13 mouse cellular contexts compared by ENCODE assay signal in genomic region chr10:19956745-19957144, GRCm38 (mm10). TPM values are rescaled to one million over a fixed set of nuclear protein-coding genes. Genes with fewer than 3 reads are reported as not detected.
A peak's percentile ranks its signal among the peaks of the same experiment; 100 is the strongest.
DNase-seq lines count a peak whose midpoint lies in the region; ATAC-seq and TF ChIP-seq lines count a peak whose summit lies in the region.
"Had no signal": no experiment of that assay in that cellular context is flagged by ENCODE, and none has a peak within 500 bp of the region (broad histone marks: within the 10 kb centered on the region; RNA-seq: fewer than 3 reads in every experiment).

No protein-coding gene starts in this region.

- no peak overlapping the region for H3K4me3 ChIP-seq in embryonic facial prominence, embryonic 15.5 days (replicated peaks)
- H3K4me3 ChIP-seq in midbrain, postnatal 0 days (ENCODE audit: low read depth, low read length): no peak overlapping the region
- H3K4me3 ChIP-seq: midbrain, embryonic 10.5 days had no signal

- no peaks in the 10 kb centered on the region for H3K27me3 ChIP-seq in embryonic facial prominence, embryonic 15.5 days
- no peaks in the 10 kb centered on the region for H3K27me3 ChIP-seq in midbrain, postnatal 0 days (ENCODE audit: insufficient read depth, low read length)

- DNase-seq in heart, adult 18-20 months: peak; percentile 65 to 75
- no peak for DNase-seq in heart, postnatal 25 days (ENCODE audit: low spot score)
- peak; percentile 14 for DNase-seq in induced T-regulatory cell, adult 2 months (ENCODE audit: low read depth)
- peak; percentile 87 for DNase-seq in lung, postnatal 25 days (ENCODE audit: low spot score)
- no peak for DNase-seq in frontal cortex, postnatal 14 days (ENCODE audit: low spot score in 2 of 2)
- no peak for DNase-seq in embryo, embryonic 10 days (ENCODE audit: low spot score)
- DNase-seq in midbrain, postnatal 0 days (ENCODE audit: low spot score): no peak
- DNase-seq: adrenal gland, adult 8-10 months; B cell, adult 2 months; gastrocnemius, postnatal 14 days; layer of hippocampus, adult 9-11 months had no signal

- H3K27ac ChIP-seq in embryonic facial prominence, embryonic 15.5 days (replicated peaks): no peak overlapping the region
- no peak overlapping the region for H3K27ac ChIP-seq in midbrain, postnatal 0 days (ENCODE audit: low read depth, low read length)
- H3K27ac ChIP-seq: midbrain, embryonic 10.5 days had no signal

- H3K9ac ChIP-seq in embryonic facial prominence, embryonic 15.5 days: no peak overlapping the region
- no peak overlapping the region for H3K9ac ChIP-seq in midbrain, postnatal 0 days (replicated peaks; ENCODE audit: low read length, poor library complexity, severe bottlenecking)

- H3K9me3 ChIP-seq in embryonic facial prominence, embryonic 15.5 days (replicated peaks): no peaks in the 10 kb centered on the region
- no peaks in the 10 kb centered on the region for H3K9me3 ChIP-seq in midbrain, postnatal 0 days (ENCODE audit: low read length)
- H3K9me3 ChIP-seq: midbrain, embryonic 10.5 days had no signal

- WGBS in embryonic facial prominence, embryonic 15.5 days: 39% methylated on average over 6 of the region's 6 CpGs
- 74% methylated on average over 6 of the region's 6 CpGs for WGBS in midbrain, postnatal 0 days

- ATAC-seq in embryonic facial prominence, embryonic 15.5 days (ENCODE audit: insufficient number of reproducible peaks, low FRiP score, low TSS enrichment, low read depth): peak; percentile 45; the same call in 1 of the 2 replicates
- no peak for ATAC-seq in midbrain, postnatal 0 days (ENCODE audit: low FRiP score)

- no peaks in the 10 kb centered on the region for H3K4me1 ChIP-seq in embryonic facial prominence, embryonic 15.5 days
- H3K4me1 ChIP-seq in midbrain, postnatal 0 days (ENCODE audit: insufficient read depth, low read length): no peaks in the 10 kb centered on the region
- H3K4me1 ChIP-seq: midbrain, embryonic 10.5 days had no signal

- H3K36me3 ChIP-seq in embryonic facial prominence, embryonic 15.5 days: no peaks in the 10 kb centered on the region
- H3K36me3 ChIP-seq in midbrain, postnatal 0 days (ENCODE audit: insufficient read depth, low read length): no peaks in the 10 kb centered on the region
- H3K36me3 ChIP-seq: midbrain, embryonic 10.5 days had no signal

- no peak for TF ChIP-seq CTCF in midbrain, postnatal 0 days (IDR thresholded peaks at IDR 0.05)

- intact Hi-C loops in heart, postnatal 25 days (cut with DNase I): no loop called here

- no peak overlapping the region for H3K4me2 ChIP-seq in embryonic facial prominence, embryonic 15.5 days (replicated peaks)
- H3K4me2 ChIP-seq in midbrain, postnatal 0 days (ENCODE audit: low read depth, low read length, poor library complexity, severe bottlenecking): no peak overlapping the region

RNA-seq across cellular contexts. Expression of gene Map3k5, which starts 22.5 kb away (rescaled TPM):
- total RNA-seq in heart, adult 18-20 months (2021): 10 to 100 TPM; 34.1 to 40.7 TPM
- 10 to 100 TPM; 37.0 to 37.7 TPM for total RNA-seq in heart, postnatal 25 days (2021)
- 1.8 and 2.1 TPM in 2 replicates for polyA plus RNA-seq in embryonic facial prominence, embryonic 15.5 days (2015; fragmentation: Nextera tagmentation; extraction: Ambion mirVana)
- 5.3 and 7.1 TPM in 2 replicates for total RNA-seq in midbrain, postnatal 0 days (2014; rRNA removed)
- polyA plus RNA-seq in midbrain, postnatal 0 days (2015; fragmentation: Nextera tagmentation; extraction: Ambion mirVana): 1.3 and 1.5 TPM in 2 replicates

RNA-seq across cellular contexts. Expression of gene Pex7, which starts 49.3 kb away (rescaled TPM):
- total RNA-seq in heart, adult 18-20 months (2021): 10 to 100 TPM; 35.9 to 38.7 TPM
- 10 to 100 TPM; 25.5 to 28.9 TPM for total RNA-seq in heart, postnatal 25 days (2021)
- polyA plus RNA-seq in embryonic facial prominence, embryonic 15.5 days (2015; fragmentation: Nextera tagmentation; extraction: Ambion mirVana): 30.3 TPM in 2 replicates
- total RNA-seq in midbrain, postnatal 0 days (2014; rRNA removed): 21.6 and 24.5 TPM in 2 replicates
- polyA plus RNA-seq in midbrain, postnatal 0 days (2015; fragmentation: Nextera tagmentation; extraction: Ambion mirVana): 39.5 and 40.2 TPM in 2 replicates

Comparison
In these comparisons a context has a peak if more than half of its experiments do, and no peak if none do; other contexts are left out.
1. DNase-seq: peak in heart, adult 18-20 months (2 of 2), induced T-regulatory cell, adult 2 months (single experiment) and lung, postnatal 25 days (single experiment); none in heart, postnatal 25 days (single experiment), frontal cortex, postnatal 14 days (0 of 2), embryo, embryonic 10 days (single experiment) and midbrain, postnatal 0 days (single experiment).